Mouse (Mus musculus) gastrocnemius, adult 18-20 months (tissue): ENCODE data around the gene Tbxas1. TPM values are rescaled to one million over a fixed set of nuclear protein-coding genes. Genes with fewer than 3 reads are reported as not detected.

Experiments
- DNase-seq: peaks from one replicate; pipeline ENCODE4 v3.0.0; 2021; ENCODE audit warnings: low spot score
- total RNA-seq, 2 experiments: library from RNA; stranded (reverse); gene quantifications; 2 replicates each; pipeline ENCODE4 v1.2.3; 2021

Gene Tbxas1
- total RNA-seq, 2 experiments from 2014 or later = 0.48 to 0.69 TPM

- no peak for DNase-seq
Observed at GRCm38 (mm10) chr6:38960367-38960766, 85.2 kb downstream of the Tbxas1 start.

- DNase-seq = no peak
Observed at GRCm38 (mm10) chr6:38960791-38961426, 85.7 kb downstream of the Tbxas1 start.

GRCm38 (mm10) chr6:38961427-38962033 is 86.3 kb downstream of the Tbxas1 start:
- no peak for DNase-seq

GRCm38 (mm10) chr6:38966839-38967238 is 91.6 kb downstream of the Tbxas1 start:
- no peak for DNase-seq

GRCm38 (mm10) chr6:38967288-38967687 is 92.1 kb downstream of the Tbxas1 start:
- DNase-seq = no peak

GRCm38 (mm10) chr6:38967988-38968387 is 92.8 kb downstream of the Tbxas1 start:
- DNase-seq = no peak

GRCm38 (mm10) chr6:38969944-38970740 is 94.9 kb downstream of the Tbxas1 start:
- no peak for DNase-seq

GRCm38 (mm10) chr6:38970759-38971158 is 95.6 kb downstream of the Tbxas1 start:
- no peak for DNase-seq

- DNase-seq = no peak
Observed at GRCm38 (mm10) chr6:38972826-38973225, 97.6 kb downstream of the Tbxas1 start.

- DNase-seq = no peak
Observed at GRCm38 (mm10) chr6:38973441-38974161, 98.4 kb downstream of the Tbxas1 start.

GRCm38 (mm10) chr6:38974162-38974525 is 98.9 kb downstream of the Tbxas1 start:
- DNase-seq = no peak

GRCm38 (mm10) chr6:38974536-38975268 is 99.5 kb downstream of the Tbxas1 start:
- no peak for DNase-seq

GRCm38 (mm10) chr6:38975866-38976265 is 100.7 kb downstream of the Tbxas1 start:
- DNase-seq = no peak

GRCm38 (mm10) chr6:38976355-38976754 is 101.2 kb downstream of the Tbxas1 start:
- DNase-seq = no peak

- no peak for DNase-seq
Observed at GRCm38 (mm10) chr6:38980921-38981715, 105.9 kb downstream of the Tbxas1 start.

- DNase-seq = no peak
Observed at GRCm38 (mm10) chr6:38982071-38982470, 106.9 kb downstream of the Tbxas1 start.

- no peak for DNase-seq
Observed at GRCm38 (mm10) chr6:38982656-38983055, 107.5 kb downstream of the Tbxas1 start.

GRCm38 (mm10) chr6:38983060-38983459 is 107.9 kb downstream of the Tbxas1 start:
- DNase-seq = no peak

- DNase-seq = no peak
Observed at GRCm38 (mm10) chr6:38984626-38985025, 109.4 kb downstream of the Tbxas1 start.

GRCm38 (mm10) chr6:38986641-38987040 is 111.4 kb downstream of the Tbxas1 start:
- DNase-seq = no peak
